Mouse (Mus musculus): Measurements from ENCODE around the gene Dse. TPM values are rescaled to one million over a fixed set of nuclear protein-coding genes. Genes with fewer than 3 reads are reported as not detected.

The Dse gene
- total RNA-seq, 2 experiments from 2014 or later = 5.4 to 6.2 TPM

- peak; percentile 52 to 55 for DNase-seq (ENCODE audit: low spot score in 2 of 2)
- intact Hi-C loops (cut with DNase I) = loop anchor here (1.0 to 2.0 kb wide), 3 partner anchors 76 to 188 kb away; partner anchors contain the start of genes Calhm5, Rwdd1 and Tspyl1
Observed at GRCm38 (mm10) chr10:34206783-34207502, 572 bp downstream of the Dse start.

GRCm38 (mm10) chr10:34206436-34206782 lies 1.1 kb downstream of the Dse start:
- DNase-seq (ENCODE audit: low spot score in 2 of 2) = peak; percentile 15 to 29
- intact Hi-C loops (cut with DNase I) = loop anchor here (2.0 kb wide), 1 partner anchor 76 kb away; the partner anchor contains the start of gene Tspyl1

- intact Hi-C loops (cut with DNase I) = loop anchor here (2.0 kb wide), 1 partner anchor 77 kb away; the partner anchor contains the start of gene Tspyl1
- DNase-seq (ENCODE audit: low spot score in 2 of 2) = no peak
Observed at GRCm38 (mm10) chr10:34205825-34206224, 1.7 kb downstream of the Dse start.

GRCm38 (mm10) chr10:34200689-34201088 lies 6.8 kb downstream of the Dse start:
- DNase-seq (ENCODE audit: low spot score in 2 of 2) = no peak
- intact Hi-C loops (cut with DNase I) = no loop called here

- intact Hi-C loops (cut with DNase I) = no loop called here
- DNase-seq (ENCODE audit: low spot score in 2 of 2) = no peak
Observed at GRCm38 (mm10) chr10:34198574-34198973, 8.9 kb downstream of the Dse start.

- intact Hi-C loops (cut with DNase I) = no loop called here
- DNase-seq (ENCODE audit: low spot score in 2 of 2) = no peak
Observed at GRCm38 (mm10) chr10:34198061-34198460, 9.5 kb downstream of the Dse start.

GRCm38 (mm10) chr10:34197269-34197668 lies 10.2 kb downstream of the Dse start:
- intact Hi-C loops (cut with DNase I) = no loop called here
- no peak for DNase-seq (ENCODE audit: low spot score in 2 of 2)

- intact Hi-C loops (cut with DNase I) = no loop called here
Observed at GRCm38 (mm10) chr10:34194957-34195356, 12.6 kb downstream of the Dse start.

GRCm38 (mm10) chr10:34194503-34194902 lies 13.0 kb downstream of the Dse start:
- no peak for DNase-seq (ENCODE audit: low spot score in 2 of 2)

More at GRCm38 (mm10) chr10:34194957-34195356, 12.6 kb downstream of the Dse start:
- no peak for DNase-seq (ENCODE audit: low spot score in 2 of 2)

GRCm38 (mm10) chr10:34186571-34187260 lies 20.8 kb downstream of the Dse start:
- intact Hi-C loops (cut with DNase I) = no loop called here
- DNase-seq (ENCODE audit: low spot score in 2 of 2) = peak; percentile 28 to 59

More at GRCm38 (mm10) chr10:34194503-34194902, 13.0 kb downstream of the Dse start:
- intact Hi-C loops (cut with DNase I) = no loop called here

- DNase-seq (ENCODE audit: low spot score in 2 of 2) = no peak
- intact Hi-C loops (cut with DNase I) = no loop called here
Observed at GRCm38 (mm10) chr10:34185556-34185955, 22.0 kb downstream of the Dse start.

- no peak for DNase-seq (ENCODE audit: low spot score in 2 of 2)
- intact Hi-C loops (cut with DNase I) = no loop called here
Observed at GRCm38 (mm10) chr10:34184956-34185355, 22.6 kb downstream of the Dse start.

GRCm38 (mm10) chr10:34183731-34184130 lies 23.8 kb downstream of the Dse start:
- peak in 1 of 2 experiments; percentile 40 for DNase-seq (ENCODE audit: low spot score in 2 of 2)
- intact Hi-C loops (cut with DNase I) = no loop called here

- intact Hi-C loops (cut with DNase I) = no loop called here
- no peak for DNase-seq (ENCODE audit: low spot score in 2 of 2)
Observed at GRCm38 (mm10) chr10:34175870-34176606, 31.5 kb downstream of the Dse start.

GRCm38 (mm10) chr10:34172663-34173282 lies 34.7 kb downstream of the Dse start:
- no peak for DNase-seq (ENCODE audit: low spot score in 2 of 2)
- intact Hi-C loops (cut with DNase I) = no loop called here

GRCm38 (mm10) chr10:34171660-34172059 lies 35.9 kb downstream of the Dse start:
- no peak for DNase-seq (ENCODE audit: low spot score in 2 of 2)
- intact Hi-C loops (cut with DNase I) = no loop called here

GRCm38 (mm10) chr10:34171191-34171590 lies 36.3 kb downstream of the Dse start:
- intact Hi-C loops (cut with DNase I) = no loop called here

GRCm38 (mm10) chr10:34166971-34167370 lies 40.5 kb downstream of the Dse start:
- intact Hi-C loops (cut with DNase I) = no loop called here
- DNase-seq (ENCODE audit: low spot score in 2 of 2) = no peak

More at GRCm38 (mm10) chr10:34171191-34171590, 36.3 kb downstream of the Dse start:
- DNase-seq (ENCODE audit: low spot score in 2 of 2) = no peak

GRCm38 (mm10) chr10:34155796-34156554 lies 51.5 kb downstream of the Dse start:
- intact Hi-C loops (cut with DNase I) = no loop called here
- no peak for DNase-seq (ENCODE audit: low spot score in 2 of 2)
